12 mouse cellular contexts compared by ENCODE assay signal in the genomic region with DNA sequence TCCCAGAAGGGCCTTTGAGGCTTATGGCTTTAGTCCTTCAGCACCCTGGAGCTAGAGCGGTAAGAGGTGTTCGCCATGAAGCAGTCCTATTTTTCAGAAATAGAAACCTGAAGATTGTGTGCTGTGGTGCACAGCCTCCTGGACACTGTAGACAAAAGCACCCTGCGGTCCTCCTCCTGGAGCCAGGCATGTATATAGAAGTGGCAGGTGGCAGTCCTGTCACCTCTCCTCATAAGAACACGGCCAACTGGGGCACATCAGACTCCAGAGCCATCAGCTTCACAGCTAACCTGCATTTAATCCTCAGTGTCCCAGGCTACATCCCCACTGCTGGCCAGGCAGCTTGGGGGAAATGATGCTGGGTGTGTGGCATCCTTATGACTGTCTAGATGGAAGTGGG.
"Had no signal": no experiment of that assay in that cellular context is flagged by ENCODE, and none has a peak within 500 bp of the region (broad histone marks: within the 10 kb centered on the region; RNA-seq: fewer than 3 reads in every experiment).

No protein-coding gene starts in this region.

- H3K27ac ChIP-seq: kidney, embryonic 15.5 days; limb, embryonic 10.5 days; liver, embryonic 15.5 days; macrophage; midbrain, embryonic 15.5 days; neural tube, embryonic 12.5 days; stomach, embryonic 15.5 days had no signal

- H3K27me3 ChIP-seq: kidney, embryonic 15.5 days; liver, embryonic 15.5 days; midbrain, embryonic 15.5 days; neural tube, embryonic 12.5 days; stomach, embryonic 15.5 days had no signal

- H3K4me3 ChIP-seq: kidney, embryonic 15.5 days; limb, embryonic 10.5 days; liver, embryonic 15.5 days; megakaryocyte, embryonic 14.5 days; midbrain, embryonic 15.5 days; neural tube, embryonic 12.5 days; stomach, embryonic 15.5 days had no signal

- H3K4me1 ChIP-seq: kidney, embryonic 15.5 days; limb, embryonic 10.5 days; neural tube, embryonic 12.5 days; stomach, embryonic 15.5 days had no signal

- DNase-seq: kidney, postnatal 14 days; lung, adult 2 months; retina, postnatal 1 day; thymus, postnatal 36 days had no signal
